7 mouse cellular contexts compared by ENCODE assay signal in genomic region chr9:19621843-19622822, GRCm38 (mm10). TPM values are rescaled to one million over a fixed set of nuclear protein-coding genes. Genes with fewer than 3 reads are reported as not detected.
A peak's percentile ranks its signal among the peaks of the same experiment; 100 is the strongest.
DNase-seq lines count a peak whose midpoint lies in the region; ATAC-seq lines count a peak whose summit lies in the region.

TSS of gene Zfp317 (plus strand) at chr9:19622102.

- H3K9ac ChIP-seq in intestine, embryonic 15.5 days = peak within 1 kb of the TSS; percentile 42

- peak within 1 kb of the TSS; percentile 54 for H3K4me3 ChIP-seq in intestine, embryonic 15.5 days (replicated peaks)
- H3K4me3 ChIP-seq in midbrain, embryonic 10.5 days = peak within 1 kb of the TSS; percentile 62

- ATAC-seq in intestine, embryonic 15.5 days = peak; percentile 99

- H3K36me3 ChIP-seq in intestine, embryonic 15.5 days = no peaks in the 10 kb centered on the region
- peaks cover 21% of the 10 kb centered on the region for H3K36me3 ChIP-seq in midbrain, embryonic 10.5 days

- DNase-seq in adrenal gland, adult 2 months = peak; percentile 91
- DNase-seq in embryo, embryonic 11.5 days (ENCODE audit: low read depth, low spot score) = peak; percentile 95
- DNase-seq in gastrocnemius, postnatal 36 days = peak; percentile 71 to 78
- DNase-seq in left cerebral cortex, postnatal 25 days (ENCODE audit: low spot score in 2 of 2) = peak; percentile 94 to 99
- DNase-seq in midbrain, embryonic 10.5 days (ENCODE audit: low spot score) = peak; percentile 86
- DNase-seq in right cerebral cortex, postnatal 4 days = peak; percentile 73

- no peaks in the 10 kb centered on the region for H3K4me1 ChIP-seq in intestine, embryonic 15.5 days (replicated peaks)
- 0 out of 2 replicates have a peak, but pooled peaks cover 4% of the 10 kb centered on the region for H3K4me1 ChIP-seq in midbrain, embryonic 10.5 days

- no peaks in the 10 kb centered on the region for H3K9me3 ChIP-seq in intestine, embryonic 15.5 days
- no peaks in the 10 kb centered on the region; the same call in 1 of the 2 replicates for H3K9me3 ChIP-seq in midbrain, embryonic 10.5 days (replicated peaks)

- H3K27ac ChIP-seq in intestine, embryonic 15.5 days = peak within 1 kb of the TSS; percentile 93
- peak within 1 kb of the TSS; percentile 88 for H3K27ac ChIP-seq in midbrain, embryonic 10.5 days (replicated peaks)

- H3K4me2 ChIP-seq in intestine, embryonic 15.5 days (replicated peaks) = peak within 1 kb of the TSS; percentile 27; the same call in 1 of the 2 replicates

- no peaks in the 10 kb centered on the region for H3K27me3 ChIP-seq in intestine, embryonic 15.5 days (replicated peaks)
- H3K27me3 ChIP-seq in midbrain, embryonic 10.5 days (ENCODE audit: low read depth, poor library complexity, severe bottlenecking) = no peaks in the 10 kb centered on the region

- 2% methylated on average over 35 of the region's 35 CpGs for WGBS in intestine, embryonic 15.5 days
- WGBS in midbrain, embryonic 10.5 days = 2% methylated on average over 35 of the region's 35 CpGs

- intact Hi-C loops in gastrocnemius, postnatal 36 days (cut with DNase I) = no loop called here
- intact Hi-C loops in left cerebral cortex, postnatal 25 days (cut with DNase I) = loop anchor here (10.0 kb wide), 1 partner anchor 1327 kb away; the partner anchor contains the start of gene Chordc1

RNA-seq across cellular contexts. Expression of gene Zfp317, which starts in this region (rescaled TPM):
- total RNA-seq in adrenal gland, adult 2 months (2021) = 10 to 100 TPM; 18.2 to 25.2 TPM
- polyA plus RNA-seq in adrenal gland, adult 2 months (2012; rRNA removed) = 2.0 and 2.3 TPM in 2 replicates
- 10 to 100 TPM; 11.1 to 13.0 TPM for total RNA-seq in gastrocnemius, postnatal 36 days (2021)
- polyA plus RNA-seq in intestine, embryonic 15.5 days (2015; fragmentation: Nextera tagmentation; extraction: Ambion mirVana) = 22.4 and 24.0 TPM in 2 replicates
- 10 to 100 TPM; 19.8 to 22.3 TPM for total RNA-seq in left cerebral cortex, postnatal 25 days (2021)
- 36.1 and 41.5 TPM in 2 replicates for polyA plus RNA-seq in midbrain, embryonic 10.5 days (2016; fragmentation: Nextera tagmentation; extraction: Ambion mirVana)

Comparison
In these comparisons a context has a peak if more than half of its experiments do, and no peak if none do; other contexts are left out.
1. Peak in every context shown above with its lines: DNase-seq, ATAC-seq, H3K4me3 ChIP-seq and H3K27ac ChIP-seq.